In genomic region chr1:151119566-151119965, GRCm38 (mm10) we compare ENCODE assay signal across 28 mouse cellular contexts.
"Had no signal": no experiment of that assay in that cellular context is flagged by ENCODE, and none has a peak within 500 bp of the region (broad histone marks: within the 10 kb centered on the region; RNA-seq: fewer than 3 reads in every experiment).

No protein-coding gene starts in this region.

- H3K27me3 ChIP-seq: heart, embryonic 13.5 days; heart, embryonic 15.5 days; hindbrain, embryonic 13.5 days; hindbrain, embryonic 15.5 days; intestine, embryonic 15.5 days; kidney, embryonic 15.5 days; limb, embryonic 12.5 days had no signal

- H3K9me3 ChIP-seq: heart, embryonic 13.5 days; heart, embryonic 15.5 days; hindbrain, embryonic 13.5 days; hindbrain, embryonic 15.5 days; intestine, embryonic 15.5 days; kidney, embryonic 15.5 days; limb, embryonic 12.5 days; liver, embryonic 13.5 days; liver, embryonic 15.5 days had no signal

- H3K4me3 ChIP-seq: heart, embryonic 13.5 days; heart, embryonic 15.5 days; hindbrain, embryonic 13.5 days; hindbrain, embryonic 15.5 days; intestine, embryonic 15.5 days; kidney, embryonic 15.5 days; limb, embryonic 12.5 days; liver, embryonic 13.5 days; liver, embryonic 15.5 days had no signal

- H3K27ac ChIP-seq: heart, embryonic 13.5 days; heart, embryonic 15.5 days; hindbrain, embryonic 13.5 days; hindbrain, embryonic 15.5 days; hindbrain, postnatal 0 days; intestine, embryonic 15.5 days; kidney, embryonic 15.5 days; kidney, postnatal 0 days; limb, embryonic 12.5 days; liver, embryonic 13.5 days; liver, embryonic 15.5 days had no signal

- H3K9ac ChIP-seq: heart, embryonic 13.5 days; heart, embryonic 15.5 days; hindbrain, embryonic 13.5 days; hindbrain, embryonic 15.5 days; intestine, embryonic 15.5 days; kidney, embryonic 15.5 days; limb, embryonic 12.5 days; liver, embryonic 13.5 days; liver, embryonic 15.5 days; liver, postnatal 0 days had no signal

- H3K4me1 ChIP-seq: heart, embryonic 13.5 days; heart, embryonic 15.5 days; hindbrain, embryonic 13.5 days; hindbrain, embryonic 15.5 days; intestine, embryonic 15.5 days; kidney, embryonic 15.5 days; liver, embryonic 15.5 days had no signal

- H3K36me3 ChIP-seq: heart, embryonic 13.5 days; heart, embryonic 15.5 days; hindbrain, embryonic 13.5 days; hindbrain, embryonic 15.5 days; intestine, embryonic 15.5 days; kidney, embryonic 15.5 days; limb, embryonic 12.5 days; liver, embryonic 13.5 days; liver, embryonic 15.5 days had no signal

- ATAC-seq: hindbrain, postnatal 0 days; intestine, embryonic 15.5 days; liver, postnatal 0 days had no signal

- DNase-seq: gastrocnemius, postnatal 14 days; gastrocnemius, postnatal 36 days; heart, adult 18-20 months; heart, postnatal 14 days; heart, postnatal 36 days; kidney, adult 11 months; kidney, adult 2 months; kidney, adult 9 months; kidney, postnatal 14 days; kidney, postnatal 36 days; layer of hippocampus, adult 9-11 months; layer of hippocampus, postnatal 36 days; left cerebral cortex, postnatal 4 days; liver; liver, embryonic 13.5 days; liver, postnatal 0 days had no signal

- H3K4me2 ChIP-seq: heart, embryonic 11.5 days; heart, embryonic 13.5 days; heart, embryonic 15.5 days; hindbrain, embryonic 13.5 days; hindbrain, embryonic 15.5 days; intestine, embryonic 15.5 days; kidney, embryonic 15.5 days; limb, embryonic 12.5 days; liver, embryonic 11.5 days; liver, embryonic 13.5 days; liver, embryonic 15.5 days had no signal
